In genomic region chr8:13021830-13022229, GRCm38 (mm10) we compare ENCODE assay signal across 21 mouse cellular contexts. TPM values are rescaled to one million over a fixed set of nuclear protein-coding genes. Genes with fewer than 3 reads are reported as not detected.
DNase-seq lines count a peak whose midpoint lies in the region; ATAC-seq and TF ChIP-seq lines count a peak whose summit lies in the region.
"Had no signal": no experiment of that assay in that cellular context is flagged by ENCODE, and none has a peak within 500 bp of the region (broad histone marks: within the 10 kb centered on the region; RNA-seq: fewer than 3 reads in every experiment).

No protein-coding gene starts in this region.

- 0 out of 2 replicates have a peak, but pooled peaks have one; percentile 29 for TF ChIP-seq POLR2A in bone marrow, adult 2 months (IDR thresholded peaks at IDR 0.05; ENCODE audit: borderline replicate concordance, control insufficient read depth, low read depth, low read length)
- 0 out of 2 replicates have a peak, but pooled peaks have one; percentile 34 for TF ChIP-seq POLR2A in cortical plate, adult 2 months (IDR thresholded peaks at IDR 0.05; ENCODE audit: extremely low read depth, insufficient read depth, low read length)

- H3K4me1 ChIP-seq in bone marrow, adult 2 months (ENCODE audit: control insufficient read depth, insufficient read depth, low read length), result peaks cover 3% of the 10 kb centered on the region; the same call in 1 of the 2 replicates
- no peaks in the 10 kb centered on the region for H3K4me1 ChIP-seq in cortical plate, adult 2 months (ENCODE audit: control insufficient read depth, insufficient read depth, low read length)
- no peaks in the 10 kb centered on the region for H3K4me1 ChIP-seq in hindbrain, embryonic 11.5 days (replicated peaks; ENCODE audit: control insufficient read depth, insufficient read depth, low read length)
- H3K4me1 ChIP-seq in hindbrain, embryonic 14.5 days (replicated peaks; ENCODE audit: control insufficient read depth, insufficient read depth, low read length), result no peaks in the 10 kb centered on the region
- H3K4me1 ChIP-seq: embryonic facial prominence, embryonic 13.5 days; heart, embryonic 15.5 days; limb, embryonic 15.5 days had no signal

- no peaks in the 10 kb centered on the region for H3K27me3 ChIP-seq in hindbrain, embryonic 11.5 days (ENCODE audit: control insufficient read depth, insufficient read depth, low read length)
- H3K27me3 ChIP-seq in hindbrain, embryonic 14.5 days (ENCODE audit: control insufficient read depth, insufficient read depth, low read length), result no peaks in the 10 kb centered on the region
- H3K27me3 ChIP-seq: embryonic facial prominence, embryonic 13.5 days; heart, embryonic 15.5 days; hindbrain, embryonic 12.5 days; limb, embryonic 15.5 days had no signal

- H3K4me3 ChIP-seq in bone marrow, adult 2 months (replicated peaks; ENCODE audit: control insufficient read depth, low read depth, low read length), result no peak overlapping the region
- no peak overlapping the region for H3K4me3 ChIP-seq in cortical plate, adult 2 months (ENCODE audit: insufficient read depth, low read length)
- no peak overlapping the region for H3K4me3 ChIP-seq in hindbrain, embryonic 11.5 days (ENCODE audit: low read depth, low read length)
- no peak overlapping the region for H3K4me3 ChIP-seq in hindbrain, embryonic 14.5 days (replicated peaks; ENCODE audit: low read length)
- H3K4me3 ChIP-seq: embryonic facial prominence, embryonic 13.5 days; heart, adult 2 months; heart, embryonic 15.5 days; hindbrain, embryonic 12.5 days; limb, embryonic 15.5 days had no signal

- H3K9ac ChIP-seq in hindbrain, embryonic 11.5 days (ENCODE audit: low read depth, low read length), result no peak overlapping the region
- no peak overlapping the region for H3K9ac ChIP-seq in hindbrain, embryonic 14.5 days
- H3K9ac ChIP-seq: embryonic facial prominence, embryonic 13.5 days; heart, embryonic 15.5 days; hindbrain, embryonic 12.5 days; limb, embryonic 15.5 days; liver, postnatal 0 days had no signal

- TF ChIP-seq CTCF in bone marrow, adult 2 months (IDR thresholded peaks at IDR 0.05; ENCODE audit: control insufficient read depth, insufficient read depth, low read length), result no peak
- TF ChIP-seq CTCF in cortical plate, adult 2 months (IDR thresholded peaks at IDR 0.05; ENCODE audit: extremely low read depth, insufficient read depth, low read length), result no peak

- H3K27ac ChIP-seq in bone marrow, adult 2 months (ENCODE audit: control insufficient read depth, insufficient read depth, low read depth, low read length, poor library complexity), result no peak overlapping the region
- no peak overlapping the region for H3K27ac ChIP-seq in cortical plate, adult 2 months (ENCODE audit: insufficient read depth, low read length)
- H3K27ac ChIP-seq in hindbrain, embryonic 11.5 days (ENCODE audit: low read depth, low read length), result no peak overlapping the region
- no peak overlapping the region for H3K27ac ChIP-seq in hindbrain, embryonic 14.5 days
- H3K27ac ChIP-seq: embryonic facial prominence, embryonic 13.5 days; heart, adult 2 months; heart, embryonic 15.5 days; hindbrain, embryonic 12.5 days; limb, embryonic 15.5 days; macrophage had no signal

- H3K9me3 ChIP-seq in hindbrain, embryonic 11.5 days (ENCODE audit: control insufficient read depth, low read length), result no peaks in the 10 kb centered on the region
- no peaks in the 10 kb centered on the region for H3K9me3 ChIP-seq in hindbrain, embryonic 14.5 days (ENCODE audit: control insufficient read depth, low read length)
- H3K9me3 ChIP-seq: embryonic facial prominence, embryonic 13.5 days; heart, embryonic 15.5 days; hindbrain, embryonic 12.5 days; limb, embryonic 15.5 days had no signal

- no peak overlapping the region for H3K4me2 ChIP-seq in hindbrain, embryonic 11.5 days (replicated peaks; ENCODE audit: low read depth, low read length)
- H3K4me2 ChIP-seq in hindbrain, embryonic 14.5 days (replicated peaks), result no peak overlapping the region
- H3K4me2 ChIP-seq: embryonic facial prominence, embryonic 13.5 days; heart, embryonic 15.5 days; hindbrain, embryonic 12.5 days; limb, embryonic 15.5 days had no signal

- ATAC-seq in megakaryocyte progenitor cell, adult 5-6 weeks (replicated peaks; ENCODE audit: poor library complexity), result peak; percentile 81
- no peak for ATAC-seq in hindbrain, embryonic 11.5 days (ENCODE audit: low FRiP score)
- ATAC-seq in hindbrain, embryonic 14.5 days (ENCODE audit: low FRiP score), result no peak
- ATAC-seq: forebrain, embryonic 16.5 days; intestine, embryonic 16.5 days; liver, postnatal 0 days had no signal

- 42% methylated on average over 8 of the region's 8 CpGs for WGBS in bone marrow, adult 2 months
- WGBS in hindbrain, embryonic 11.5 days, result 88% methylated on average over 8 of the region's 8 CpGs
- 97% methylated on average over 8 of the region's 8 CpGs for whole genome bisulfite sequencing in hindbrain, embryonic 14.5 days

- no peaks in the 10 kb centered on the region for H3K36me3 ChIP-seq in hindbrain, embryonic 11.5 days (ENCODE audit: control insufficient read depth, insufficient read depth, low read length)
- peaks cover 51% of the 10 kb centered on the region for H3K36me3 ChIP-seq in hindbrain, embryonic 14.5 days (replicated peaks; ENCODE audit: control insufficient read depth, insufficient read depth)
- H3K36me3 ChIP-seq: heart, embryonic 15.5 days had no signal

- DNase-seq in layer of hippocampus, adult 9-11 months, result peak; percentile 59
- no peak for DNase-seq in layer of hippocampus, adult 9-10 months (ENCODE audit: low spot score)
- DNase-seq in hindbrain, embryonic 11.5 days (ENCODE audit: low spot score), result no peak
- DNase-seq in hindbrain, embryonic 14.5 days (ENCODE audit: low spot score), result no peak
- DNase-seq: adrenal gland, postnatal 25 days; cerebellum, adult 8-10 months; gastrocnemius, postnatal 10 days; heart, adult 2 months; liver, postnatal 0 days; midbrain, embryonic 14.5 days had no signal

RNA-seq across cellular contexts. Expression of gene F7, which starts 4.0 kb away (rescaled TPM):
- 0.86 and 1.3 TPM in 2 replicates for polyA plus RNA-seq in bone marrow, adult 2 months (2011; ENCODE audit: insufficient read depth, insufficient read length, low replicate concordance, missing spikeins)
- polyA plus RNA-seq in cortical plate, adult 2 months (2012; rRNA removed), result 0.11 and 0.13 TPM in 2 replicates
- total RNA-seq in megakaryocyte progenitor cell, adult 5-6 weeks (2015), result 0.15 and 0.72 TPM in 2 replicates
- 0.44 and 0.79 TPM in 2 replicates for total RNA-seq in megakaryocyte progenitor cell, adult 5-6 weeks (2017)
- 0.23 TPM in 1 of 2 replicates, not detected in the other for polyA plus RNA-seq in hindbrain, embryonic 11.5 days (2014; fragmentation: Nextera tagmentation; extraction: Ambion mirVana)
- polyA plus RNA-seq in hindbrain, embryonic 14.5 days (2014; fragmentation: Nextera tagmentation; extraction: Ambion mirVana), result 0.10 TPM in 1 of 2 replicates, not detected in the other
- total RNA-seq: gastrocnemius, postnatal 10 days had no signal
- polyA plus RNA-seq: embryonic facial prominence, embryonic 13.5 days; forebrain, embryonic 16.5 days; hindbrain, embryonic 12.5 days; limb, embryonic 15.5 days; midbrain, embryonic 14.5 days had no signal

RNA-seq across cellular contexts. Expression of gene F10, which starts 15.3 kb away (rescaled TPM):
- polyA plus RNA-seq in bone marrow, adult 2 months (2011; ENCODE audit: insufficient read depth, insufficient read length, low replicate concordance, missing spikeins), result 8.0 and 27.9 TPM in 2 replicates
- polyA plus RNA-seq in cortical plate, adult 2 months (2012; rRNA removed), result 0.06 TPM in 1 of 2 replicates, not detected in the other
- 8.3 and 17.8 TPM in 2 replicates for total RNA-seq in megakaryocyte progenitor cell, adult 5-6 weeks (2015)
- 21.9 and 28.2 TPM in 2 replicates for total RNA-seq in megakaryocyte progenitor cell, adult 5-6 weeks (2017)
- polyA plus RNA-seq in hindbrain, embryonic 11.5 days (2014; fragmentation: Nextera tagmentation; extraction: Ambion mirVana), result 1.1 and 1.4 TPM in 2 replicates
- 0.08 and 0.26 TPM in 2 replicates for polyA plus RNA-seq in hindbrain, embryonic 14.5 days (2014; fragmentation: Nextera tagmentation; extraction: Ambion mirVana)
- total RNA-seq: layer of hippocampus, postnatal 14 days had no signal

RNA-seq across cellular contexts. Expression of gene Proz, which starts 38.9 kb away (rescaled TPM):
- polyA plus RNA-seq in bone marrow, adult 2 months (2011; ENCODE audit: insufficient read depth, insufficient read length, low replicate concordance, missing spikeins), result 0.34 and 0.70 TPM in 2 replicates
- 0.06 and 0.08 TPM in 2 replicates for polyA plus RNA-seq in cortical plate, adult 2 months (2012; rRNA removed)
- total RNA-seq in megakaryocyte progenitor cell, adult 5-6 weeks (2015), result not detected in 2 replicates
- total RNA-seq in megakaryocyte progenitor cell, adult 5-6 weeks (2017), result 0.04 TPM in 1 of 2 replicates, not detected in the other
- 0.22 and 0.40 TPM in 2 replicates for polyA plus RNA-seq in hindbrain, embryonic 11.5 days (2014; fragmentation: Nextera tagmentation; extraction: Ambion mirVana)
- polyA plus RNA-seq in hindbrain, embryonic 14.5 days (2014; fragmentation: Nextera tagmentation; extraction: Ambion mirVana), result 0.86 and 0.90 TPM in 2 replicates
- total RNA-seq: adrenal gland, postnatal 25 days; heart, adult 2 months; layer of hippocampus, postnatal 14 days had no signal
- polyA plus RNA-seq: heart, adult 2 months; macrophage had no signal
